Mouse (Mus musculus) CD8-positive naive resting alpha-beta T cell, adult 2 months (primary cell): ENCODE measurements at regions not wholly inside any gene's neighbourhood (a gene's known extent, or its start where the extent isn't known, plus 50 kb on each side); places are given as distances from the start of the nearest gene placed in this dataset.

Experiments used
- DNase-seq, 2 experiments: peaks; one replicate each; pipeline ENCODE4 v3.0.0; 2022; ENCODE audit warnings: low read depth in 2 of 2, low spot score in 2 of 2

GRCm38 (mm10) chr16:49965528-49966250 lies 165.4 kb downstream of the Cd47 start:
- DNase-seq, result no peak

GRCm38 (mm10) chr16:49966251-49966588 lies 165.9 kb downstream of the Cd47 start:
- no peak for DNase-seq

- no peak for DNase-seq
Measured at GRCm38 (mm10) chr16:49967110-49967509, 166.8 kb downstream of the Cd47 start.

GRCm38 (mm10) chr16:49968291-49968870 lies 168.0 kb downstream of the Cd47 start:
- DNase-seq, result no peak

GRCm38 (mm10) chr16:49969035-49969434 lies 168.7 kb downstream of the Cd47 start:
- no peak for DNase-seq

GRCm38 (mm10) chr16:49969693-49970296 lies 169.5 kb downstream of the Cd47 start:
- DNase-seq, result no peak

GRCm38 (mm10) chr16:49970297-49970804 lies 170.0 kb downstream of the Cd47 start:
- no peak for DNase-seq

GRCm38 (mm10) chr16:49971141-49971555 lies 170.8 kb downstream of the Cd47 start:
- DNase-seq, result no peak

GRCm38 (mm10) chr16:49977276-49977675 lies 176.9 kb downstream of the Cd47 start:
- no peak for DNase-seq

- no peak for DNase-seq
Measured at GRCm38 (mm10) chr16:49979426-49979940, 179.2 kb downstream of the Cd47 start.

GRCm38 (mm10) chr16:49980178-49980646 lies 179.9 kb downstream of the Cd47 start:
- DNase-seq, result no peak

GRCm38 (mm10) chr16:49982180-49982579 lies 181.8 kb downstream of the Cd47 start:
- no peak for DNase-seq

GRCm38 (mm10) chr16:49985082-49986076 lies 185.0 kb downstream of the Cd47 start:
- no peak for DNase-seq

GRCm38 (mm10) chr16:49986954-49987353 lies 186.6 kb downstream of the Cd47 start:
- DNase-seq, result no peak

GRCm38 (mm10) chr16:49995822-49996221 lies 195.5 kb downstream of the Cd47 start:
- no peak for DNase-seq

- DNase-seq, result no peak
Measured at GRCm38 (mm10) chr16:49996593-49996992, 196.3 kb downstream of the Cd47 start.

GRCm38 (mm10) chr16:49997040-49997439 lies 196.7 kb downstream of the Cd47 start:
- DNase-seq, result no peak

- DNase-seq, result no peak
Measured at GRCm38 (mm10) chr16:50000805-50001204, 200.5 kb downstream of the Cd47 start.

GRCm38 (mm10) chr16:50001662-50002455 lies 201.5 kb downstream of the Cd47 start:
- no peak for DNase-seq

GRCm38 (mm10) chr16:50002456-50002788 lies 202.1 kb downstream of the Cd47 start:
- no peak for DNase-seq
